Mouse (Mus musculus): ENCODE measurements around the gene Rpap3. TPM values are rescaled to one million over a fixed set of nuclear protein-coding genes. Genes with fewer than 3 reads are reported as not detected.

The Rpap3 gene
- total and polyA plus RNA-seq, 3 experiments, result 43.1 to 73.7 (median 69.1) TPM

DNA sequence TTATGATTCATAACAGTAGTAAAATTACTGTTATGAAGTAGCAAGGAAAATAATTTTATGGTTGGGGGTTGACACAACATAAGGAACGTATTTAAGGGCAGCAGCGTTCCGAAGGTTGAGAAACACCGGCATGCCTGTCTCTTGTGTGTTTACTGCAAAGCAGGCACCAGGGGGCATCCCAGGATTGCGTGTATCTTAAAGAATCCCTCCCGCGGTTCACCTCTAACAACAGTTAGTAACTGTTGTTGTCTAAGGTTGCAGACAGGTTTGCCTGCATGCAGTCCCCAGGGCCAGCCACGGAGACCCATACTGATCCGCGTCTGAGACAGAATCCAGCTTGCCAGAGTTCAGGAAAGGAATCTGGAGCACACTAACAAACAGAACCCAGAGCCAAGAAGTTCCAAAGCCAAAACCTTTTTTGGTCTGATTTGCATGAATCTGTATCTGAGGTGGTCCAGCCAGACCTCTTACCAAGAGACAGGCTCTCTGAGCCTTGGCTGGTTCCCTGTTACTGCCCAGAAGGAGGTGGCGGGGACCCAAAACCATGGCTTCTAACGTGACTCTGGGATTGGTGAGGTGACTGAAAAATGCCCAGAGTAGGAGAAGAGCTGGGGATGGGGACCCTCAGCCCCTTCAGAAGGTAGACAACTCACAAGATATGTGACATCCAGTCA lies 12.4 kb upstream of the Rpap3 start:
- H3K9me3 ChIP-seq (replicated peaks; ENCODE audit: low read length), result peaks cover 9% of the 10 kb centered on the region
- H3K27me3 ChIP-seq (replicated peaks), result no peaks in the 10 kb centered on the region
- dilution Hi-C loops (cut with MboI; ENCODE audit: extremely low pct_ligation_motif_present, extremely low pct_unique_long_range_greater_than_20kb, low sequenced_read_pairs) (no loop called here), in situ Hi-C loops (cut with MboI; ENCODE audit: low pct_ligation_motif_present, low pct_unique_long_range_greater_than_20kb, low sequenced_read_pairs) (loop anchor here (5.0 to 10.0 kb wide), 5 partner anchors 34 to 227 kb away; partner anchors contain the start of gene Slc48a1)
- H3K36me3 ChIP-seq (replicated peaks in 1 of 2; ENCODE audit: control insufficient read depth in 1 of 2, insufficient read depth in 1 of 2, low read length in 1 of 2), result peaks cover 45 to 71% of the 10 kb centered on the region in 2 experiments
- H3K4me3 ChIP-seq (replicated peaks in 1 of 3; ENCODE audit: low read depth in 2 of 3, low read length in 2 of 3, poor library complexity in 1 of 3), result no peak overlapping the region
- H3K79me2 ChIP-seq (replicated peaks; ENCODE audit: control insufficient read depth, extremely low read depth, insufficient read depth, poor library complexity, severe bottlenecking), result peaks cover 4% of the 10 kb centered on the region
- H3K27ac ChIP-seq (ENCODE audit: insufficient read depth, low read depth), result no peak overlapping the region
- H3K4me1 ChIP-seq (ENCODE audit: control insufficient read depth in 1 of 2, insufficient read depth in 2 of 2), result peaks cover 45 to 69% of the 10 kb centered on the region in 2 experiments
- 0 out of 2 replicates have a peak overlapping the region, but pooled peaks have one; percentile 11 for H3K4me2 ChIP-seq (ENCODE audit: insufficient read depth, low read depth, poor library complexity, severe bottlenecking)
- peak; percentile 33; the same call in 1 of the 2 replicates for TF ChIP-seq IRF4 (IDR thresholded peaks at IDR 0.05; ENCODE audit: low read depth, low read length)
- peak; percentile 38; the same call in 1 of the 2 replicates for TF ChIP-seq NELFE (IDR thresholded peaks at IDR 0.05; ENCODE audit: low read depth, low read length)
- TF ChIP-seq MAFK (IDR thresholded peaks at IDR 0.05; ENCODE audit: insufficient replicate concordance, low read length), result no peak
- peak; percentile 36; the same call in 1 of the 2 replicates for TF ChIP-seq BHLHE40 (IDR thresholded peaks at IDR 0.05; ENCODE audit: low read depth, low read length)
- no peak for TF ChIP-seq GABPA (IDR thresholded peaks at IDR 0.05; ENCODE audit: insufficient replicate concordance, low read depth, low read length)
- TF ChIP-seq USF1 (IDR thresholded peaks at IDR 0.05; ENCODE audit: low read depth, low read length), result no peak
- TF ChIP-seq MAX (IDR thresholded peaks at IDR 0.05; ENCODE audit: low read length), result peak; percentile 56; the same call in 1 of the 2 replicates
- TF ChIP-seq RCOR1 (conservative IDR thresholded peaks at IDR 0.05; ENCODE audit: low read depth, low read length), result no peak; the same call in 1 of the 2 replicates
- TF ChIP-seq MYC (IDR thresholded peaks at IDR 0.05; ENCODE audit: low read depth, low read length), result peak; percentile 81
- peak; percentile 2; the same call in 1 of the 2 replicates for TF ChIP-seq JUND (conservative IDR thresholded peaks at IDR 0.05; ENCODE audit: low read depth, low read length)
- TF ChIP-seq TCF12 (IDR thresholded peaks at IDR 0.05; ENCODE audit: low read depth, low read length), result 0 out of 2 replicates have a peak, but pooled peaks have one; percentile 25
- peak; percentile 66 to 98 for TF ChIP-seq CTCF (conservative IDR thresholded peaks at IDR 0.05 in 1 of 2, IDR thresholded peaks at IDR 0.05 in 1 of 2; ENCODE audit: low read depth in 2 of 2, low read length in 2 of 2)
- TF ChIP-seq ETS1 (conservative IDR thresholded peaks at IDR 0.05; ENCODE audit: low read depth, low read length), result 0 out of 2 replicates have a peak, but pooled peaks have one; percentile 10
- TF ChIP-seq NRF1 (IDR thresholded peaks at IDR 0.05; ENCODE audit: low read depth, low read length), result 0 out of 2 replicates have a peak, but pooled peaks have one; percentile 11
- TF ChIP-seq POLR2A (IDR thresholded peaks at IDR 0.05; ENCODE audit: low read depth, low read length), result peak; percentile 29; the same call in 1 of the 2 replicates
- 0 out of 2 replicates have a peak, but pooled peaks have one; percentile 8 for TF ChIP-seq ELF1 (IDR thresholded peaks at IDR 0.05; ENCODE audit: low read depth, low read length)
- 0 out of 2 replicates have a peak, but pooled peaks have one; percentile 45 for TF ChIP-seq MEF2A (IDR thresholded peaks at IDR 0.05; ENCODE audit: borderline replicate concordance, low read depth, low read length)
- TF ChIP-seq SMC3 (IDR thresholded peaks at IDR 0.05; ENCODE audit: low read depth, low read length), result peak; percentile 99
- TF ChIP-seq POLR2AphosphoS2 (IDR thresholded peaks at IDR 0.05; ENCODE audit: low read depth, low read length), result no peak
- TF ChIP-seq ZC3H11A (IDR thresholded peaks at IDR 0.05; ENCODE audit: low read depth, low read length), result peak; percentile 89
- TF ChIP-seq SIN3A (IDR thresholded peaks at IDR 0.05; ENCODE audit: low read length), result peak; percentile 88
- TF ChIP-seq MXI1 (IDR thresholded peaks at IDR 0.05; ENCODE audit: low read depth, low read length), result peak; percentile 82
- peak; percentile 91 for DNase-seq (ENCODE audit: extremely low read depth)
- no peak overlapping the region for H3K9ac ChIP-seq (ENCODE audit: insufficient read depth, low read depth)
